In genomic region chr19:46149091-46149490, GRCm38 (mm10) we compare ENCODE assay signal across 10 mouse cellular contexts. TPM values are rescaled to one million over a fixed set of nuclear protein-coding genes. Genes with fewer than 3 reads are reported as not detected.
A peak's percentile ranks its signal among the peaks of the same experiment; 100 is the strongest.
DNase-seq lines count a peak whose midpoint lies in the region; ATAC-seq and TF ChIP-seq lines count a peak whose summit lies in the region.
"Had no signal": no experiment of that assay in that cellular context is flagged by ENCODE, and none has a peak within 500 bp of the region (broad histone marks: within the 10 kb centered on the region; RNA-seq: fewer than 3 reads in every experiment).

No protein-coding gene starts in this region.

- ATAC-seq in hindbrain, embryonic 14.5 days (ENCODE audit: low FRiP score) = no peak
- no peak for ATAC-seq in activated CD4-positive, CD25-positive, alpha-beta regulatory T cell, adult 4 months

- H3K9ac ChIP-seq in heart, adult 2 months (ENCODE audit: low read depth, low read length) = no peak overlapping the region
- H3K9ac ChIP-seq in hindbrain, embryonic 14.5 days = no peak overlapping the region

- peaks cover 8% of the 10 kb centered on the region for H3K4me1 ChIP-seq in heart, adult 2 months (ENCODE audit: control insufficient read depth, insufficient read depth, low read length)
- peaks cover 30% of the 10 kb centered on the region for H3K4me1 ChIP-seq in hindbrain, embryonic 14.5 days (replicated peaks; ENCODE audit: control insufficient read depth, insufficient read depth, low read length)
- H3K4me1 ChIP-seq in midbrain, embryonic 10.5 days = peaks cover 45% of the 10 kb centered on the region

- no peaks in the 10 kb centered on the region for H3K27me3 ChIP-seq in heart, adult 2 months (ENCODE audit: control insufficient read depth, insufficient read depth, low read length)
- peaks cover 69% of the 10 kb centered on the region for H3K27me3 ChIP-seq in hindbrain, embryonic 14.5 days (ENCODE audit: control insufficient read depth, insufficient read depth, low read length)
- H3K27me3 ChIP-seq in midbrain, embryonic 10.5 days (ENCODE audit: low read depth, poor library complexity, severe bottlenecking) = peaks cover 70% of the 10 kb centered on the region

- 36% methylated on average over 12 of the region's 12 CpGs for WGBS in heart, adult 2 months
- 25% methylated on average over 12 of the region's 12 CpGs for WGBS in hindbrain, embryonic 14.5 days
- 24% methylated on average over 12 of the region's 12 CpGs for WGBS in midbrain, embryonic 10.5 days

- peaks cover 1% of the 10 kb centered on the region; the same call in 1 of the 2 replicates for H3K79me2 ChIP-seq in heart, adult 2 months (replicated peaks; ENCODE audit: control insufficient read depth, insufficient read depth, low read length)

- H3K4me2 ChIP-seq in hindbrain, embryonic 14.5 days (replicated peaks) = peak overlapping the region; percentile 78

- H3K9me3 ChIP-seq in hindbrain, embryonic 14.5 days (ENCODE audit: control insufficient read depth, low read length) = no peaks in the 10 kb centered on the region
- no peaks in the 10 kb centered on the region for H3K9me3 ChIP-seq in midbrain, embryonic 10.5 days (replicated peaks)

- no peak for TF ChIP-seq EP300 in heart, adult 2 months (IDR thresholded peaks at IDR 0.05; ENCODE audit: insufficient read depth, low read depth, low read length)

- no peak overlapping the region for H3K27ac ChIP-seq in heart, adult 2 months
- H3K27ac ChIP-seq in hindbrain, embryonic 14.5 days = no peak overlapping the region
- H3K27ac ChIP-seq in midbrain, embryonic 10.5 days (replicated peaks) = no peak overlapping the region

- DNase-seq in heart, adult 2 months = peak in 1 of 2 experiments; percentile 14
- no peak for DNase-seq in heart, adult 9 months (ENCODE audit: low spot score in 2 of 2)
- peak; percentile 14 for DNase-seq in R1 (ENCODE audit: low read depth, low spot score)
- DNase-seq in hindbrain, embryonic 14.5 days (ENCODE audit: low spot score) = no peak
- DNase-seq in midbrain, embryonic 10.5 days (ENCODE audit: low spot score) = no peak
- DNase-seq in adrenal gland, postnatal 10 days = no peak
- DNase-seq in cerebellum, adult 18-20 months = no peak

- H3K4me3 ChIP-seq in heart, adult 2 months = peak overlapping the region; percentile 64; the same call in 1 of the 2 replicates
- H3K4me3 ChIP-seq in hindbrain, embryonic 14.5 days (replicated peaks; ENCODE audit: low read length) = peak overlapping the region; percentile 34
- H3K4me3 ChIP-seq in midbrain, embryonic 10.5 days = peak overlapping the region; percentile 67; the same call in 1 of the 2 replicates

- intact Hi-C loops in heart, adult 2 months (cut with DNase I) = no loop called here

- peaks cover 7% of the 10 kb centered on the region; the same call in 1 of the 2 replicates for H3K36me3 ChIP-seq in heart, adult 2 months (ENCODE audit: control insufficient read depth, insufficient read depth, low read length)
- H3K36me3 ChIP-seq in hindbrain, embryonic 14.5 days (replicated peaks; ENCODE audit: control insufficient read depth, insufficient read depth) = no peaks in the 10 kb centered on the region
- H3K36me3 ChIP-seq in midbrain, embryonic 10.5 days = no peaks in the 10 kb centered on the region

- no peak for TF ChIP-seq CTCF in heart, adult 2 months (IDR thresholded peaks at IDR 0.05)

- TF ChIP-seq POLR2A in heart, adult 2 months (IDR thresholded peaks at IDR 0.05; ENCODE audit: insufficient read depth, low read depth, low read length) = no peak

RNA-seq across cellular contexts. Expression of gene Pitx3, which starts 1.0 kb away (rescaled TPM):
- total RNA-seq in heart, adult 2 months (2021) = 1 to 10 TPM; 1.2 to 1.8 TPM
- polyA plus RNA-seq in heart, adult 2 months (2012; rRNA removed) = 0.39 and 0.82 TPM in 2 replicates
- not detected in 2 replicates for polyA plus RNA-seq in hindbrain, embryonic 14.5 days (2014; fragmentation: Nextera tagmentation; extraction: Ambion mirVana)
- 0.17 and 0.43 TPM in 2 replicates for polyA plus RNA-seq in midbrain, embryonic 10.5 days (2016; fragmentation: Nextera tagmentation; extraction: Ambion mirVana)
- total RNA-seq in adrenal gland, postnatal 10 days (2021) = 1 to 10 TPM in 1 of 2 experiments, under 1 TPM in 1; 0.81 to 2.5 TPM
- not detected for polyA plus RNA-seq in activated CD4-positive, CD25-positive, alpha-beta regulatory T cell, adult 4 months (2017; shearing (Covaris generic))
- total RNA-seq: layer of hippocampus, adult 8-10 months had no signal
- polyA plus RNA-seq: erythroblast, embryonic 14.5 days had no signal

RNA-seq across cellular contexts. Expression of gene Gbf1, which starts 3.2 kb away (rescaled TPM):
- 10 to 100 TPM; 39.9 to 40.0 TPM for total RNA-seq in heart, adult 2 months (2021)
- polyA plus RNA-seq in heart, adult 2 months (2012; rRNA removed) = 49.3 and 52.1 TPM in 2 replicates
- polyA plus RNA-seq in hindbrain, embryonic 14.5 days (2014; fragmentation: Nextera tagmentation; extraction: Ambion mirVana) = 64.5 and 68.3 TPM in 2 replicates
- polyA plus RNA-seq in midbrain, embryonic 10.5 days (2016; fragmentation: Nextera tagmentation; extraction: Ambion mirVana) = 43.8 and 48.8 TPM in 2 replicates
- total RNA-seq in adrenal gland, postnatal 10 days (2021) = 10 to 100 TPM; 50.5 to 60.0 TPM
- 10 to 100 TPM; 23.9 to 30.5 TPM for polyA plus RNA-seq in activated CD4-positive, CD25-positive, alpha-beta regulatory T cell, adult 4 months (2017; shearing (Covaris generic))

RNA-seq across cellular contexts. Expression of gene Elovl3, which starts 17.4 kb away (rescaled TPM):
- under 1 TPM; 0.27 to 0.55 TPM for total RNA-seq in heart, adult 2 months (2021)
- polyA plus RNA-seq in heart, adult 2 months (2012; rRNA removed) = 0.31 and 1.6 TPM in 2 replicates
- not detected in 2 replicates for polyA plus RNA-seq in hindbrain, embryonic 14.5 days (2014; fragmentation: Nextera tagmentation; extraction: Ambion mirVana)
- not detected in 2 replicates for polyA plus RNA-seq in midbrain, embryonic 10.5 days (2016; fragmentation: Nextera tagmentation; extraction: Ambion mirVana)
- 10 to 100 TPM in 1 of 2 experiments, 1 to 10 TPM in 1; 6.1 to 10.3 TPM for total RNA-seq in adrenal gland, postnatal 10 days (2021)
- not detected for polyA plus RNA-seq in activated CD4-positive, CD25-positive, alpha-beta regulatory T cell, adult 4 months (2017; shearing (Covaris generic))
- total RNA-seq: layer of hippocampus, adult 8-10 months had no signal
- polyA plus RNA-seq: erythroblast, embryonic 14.5 days had no signal
